Mouse (Mus musculus): Measurements from ENCODE around the gene Ccer1. TPM values are rescaled to one million over a fixed set of nuclear protein-coding genes. Genes with fewer than 3 reads are reported as not detected.

Ccer1 gene
- not detected for total RNA-seq (2023)

DNA sequence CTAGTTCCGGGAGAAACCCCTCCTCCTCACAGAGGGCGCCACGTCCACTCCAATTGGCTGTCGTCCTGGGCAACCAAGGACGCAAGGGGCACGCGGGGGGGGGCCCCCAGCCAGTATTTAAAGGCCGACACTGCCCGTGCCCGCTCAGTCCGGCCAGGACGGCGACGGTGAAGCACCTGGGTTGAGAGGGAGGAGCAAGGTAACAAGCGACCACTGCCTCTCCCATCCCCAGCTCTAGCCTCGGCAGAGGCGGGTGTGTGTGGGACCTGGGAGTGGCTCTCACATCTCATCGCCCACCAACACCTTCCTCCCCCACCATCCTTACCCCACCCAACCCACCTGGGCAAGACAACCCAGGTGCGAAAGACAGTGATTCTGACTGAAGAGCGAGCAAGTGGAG is at the start of gene Ccer1:
Gene Ccer1 (plus strand): TSS at position 147 of the 400 bp plus-strand sequence.

DNA sequence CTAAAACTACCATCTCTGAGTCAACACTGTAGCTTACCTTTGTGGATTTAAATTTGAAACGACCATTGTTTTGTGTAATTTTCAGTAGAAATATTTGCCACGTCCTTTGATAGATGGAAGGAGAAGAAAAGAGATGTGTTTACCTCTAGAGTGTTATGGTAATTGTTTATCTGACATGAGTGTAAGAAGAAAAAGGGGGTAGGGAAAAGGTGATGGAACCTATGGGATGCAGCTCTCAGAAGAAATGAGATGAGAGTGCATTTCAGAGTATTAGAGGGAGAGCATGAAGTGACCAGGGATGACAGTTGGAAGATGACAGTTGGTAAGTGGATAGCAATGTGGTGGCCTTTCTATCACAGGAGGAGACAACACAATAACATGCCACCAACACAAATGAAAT is 49.1 kb upstream of the Ccer1 start, which contains the start of gene Epyc:
Gene Epyc (plus strand): TSS at position 301 of the 400 bp plus-strand sequence.

DNA sequence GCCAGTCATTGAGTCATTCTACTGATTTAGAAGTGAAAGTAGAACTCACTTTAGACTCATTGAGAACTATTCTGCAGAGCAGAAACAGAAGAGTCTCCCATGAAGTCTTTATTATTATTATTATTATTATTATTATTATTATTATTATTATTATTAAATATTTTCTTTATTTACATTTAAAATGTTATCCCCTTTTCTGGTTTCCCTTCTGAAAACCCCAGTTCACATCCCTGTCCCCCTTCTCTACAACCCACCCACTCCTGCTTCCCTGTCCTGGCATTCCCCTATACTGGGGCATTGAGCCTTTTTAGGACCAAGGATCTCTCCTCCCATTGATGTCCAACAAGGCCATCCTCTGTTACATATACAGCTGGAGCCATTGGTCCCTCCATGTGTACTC is 33.8 kb downstream of the Ccer1 start, which contains the start of gene C030005K15Rik:
Gene C030005K15Rik (minus strand): TSS at position 101 of the 400 bp plus-strand sequence.

Other genes with a start within 250 kb of the Ccer1 start
- 1 to 10 TPM; 5.1 to 7.6 TPM for gene Dcn, start 213.4 kb upstream of the Ccer1 start, total RNA-seq (2023)
- 1 to 10 TPM; 1.3 to 1.6 TPM for gene Lum, start 127.9 kb upstream of the Ccer1 start, total RNA-seq (2023)
- gene Kera, start 86.2 kb upstream of the Ccer1 start, total RNA-seq (2023): not detected
- not detected for gene Epyc, start 49.0 kb upstream of the Ccer1 start, total RNA-seq (2023)
- not detected for gene C030005K15Rik, start 33.7 kb downstream of the Ccer1 start, total RNA-seq (2023)

Measured in neutrophil, adult 83 days (primary cell).